Mouse (Mus musculus): ENCODE results near the gene Orm3.

Orm3 gene

GRCm38 (mm10) chr4:63368577-63368976 is 12.6 kb downstream of the Orm3 start:
- DNase-seq (ENCODE audit: low spot score in 2 of 2): peak; percentile 75 to 77

GRCm38 (mm10) chr4:63370897-63371296 is 14.9 kb downstream of the Orm3 start:
- no peak for DNase-seq (ENCODE audit: low spot score in 2 of 2)

GRCm38 (mm10) chr4:63371890-63372289 is 15.9 kb downstream of the Orm3 start:
- peak; percentile 68 to 72 for DNase-seq (ENCODE audit: low spot score in 2 of 2)

- peak in 1 of 2 experiments; percentile 34 for DNase-seq (ENCODE audit: low spot score in 2 of 2)
These were observed 17.4 kb downstream of the Orm3 start for GRCm38 (mm10) chr4:63373404-63373803.

- peak; percentile 60 to 75 for DNase-seq (ENCODE audit: low spot score in 2 of 2)
These were observed 18.4 kb downstream of the Orm3 start for GRCm38 (mm10) chr4:63374331-63374730.

GRCm38 (mm10) chr4:63375367-63375766 is 19.4 kb downstream of the Orm3 start:
- no peak for DNase-seq (ENCODE audit: low spot score in 2 of 2)

- no peak for DNase-seq (ENCODE audit: low spot score in 2 of 2)
These were observed 21.5 kb downstream of the Orm3 start for GRCm38 (mm10) chr4:63377483-63377882.

GRCm38 (mm10) chr4:63382676-63383369 is 26.9 kb downstream of the Orm3 start:
- DNase-seq (ENCODE audit: low spot score in 2 of 2): no peak

GRCm38 (mm10) chr4:63383474-63383873 is 27.5 kb downstream of the Orm3 start:
- DNase-seq (ENCODE audit: low spot score in 2 of 2): no peak

- DNase-seq (ENCODE audit: low spot score in 2 of 2): no peak
These were observed 28.3 kb downstream of the Orm3 start for GRCm38 (mm10) chr4:63384262-63384661.

- DNase-seq (ENCODE audit: low spot score in 2 of 2): no peak
These were observed 29.3 kb downstream of the Orm3 start for GRCm38 (mm10) chr4:63385253-63385652.

- DNase-seq (ENCODE audit: low spot score in 2 of 2): peak; percentile 90 to 94
These were observed 29.8 kb downstream of the Orm3 start for GRCm38 (mm10) chr4:63385784-63386183.

- no peak for DNase-seq (ENCODE audit: low spot score in 2 of 2)
These were observed 32.1 kb downstream of the Orm3 start for GRCm38 (mm10) chr4:63388029-63388428.

GRCm38 (mm10) chr4:63389121-63389886 is 33.3 kb downstream of the Orm3 start:
- DNase-seq (ENCODE audit: low spot score in 2 of 2): peak in 1 of 2 experiments; percentile 73

GRCm38 (mm10) chr4:63389887-63390528 is 34.0 kb downstream of the Orm3 start:
- no peak for DNase-seq (ENCODE audit: low spot score in 2 of 2)

GRCm38 (mm10) chr4:63391322-63391721 is 35.4 kb downstream of the Orm3 start:
- no peak for DNase-seq (ENCODE audit: low spot score in 2 of 2)

GRCm38 (mm10) chr4:63397981-63398537 is 42.1 kb downstream of the Orm3 start:
- no peak for DNase-seq (ENCODE audit: low spot score in 2 of 2)

- DNase-seq (ENCODE audit: low spot score in 2 of 2): peak; percentile 86 to 87
These were observed 43.1 kb downstream of the Orm3 start for GRCm38 (mm10) chr4:63398854-63399609.

GRCm38 (mm10) chr4:63399691-63400270 is 43.8 kb downstream of the Orm3 start:
- DNase-seq (ENCODE audit: low spot score in 2 of 2): no peak

- peak; percentile 62 to 70 for DNase-seq (ENCODE audit: low spot score in 2 of 2)
These were observed 44.8 kb downstream of the Orm3 start for GRCm38 (mm10) chr4:63400541-63401306.
